Mouse (Mus musculus) MEL (cell line): ENCODE data around the gene Orc4. TPM values are rescaled to one million over a fixed set of nuclear protein-coding genes. Genes with fewer than 3 reads are reported as not detected.

ENCODE experiments used
- DNase-seq: peaks from one replicate; pipeline ENCODE4 v3.0.0; 2011; ENCODE audit warnings: low read depth, low spot score
- H3K27ac ChIP-seq: 2 replicates; pipeline ENCODE4 v1.5.1; 2012; ENCODE audit warnings: low read depth, mild to moderate bottlenecking, control low read depth, low read length, moderate library complexity; ENCODE audit not compliant: control insufficient read depth
- H3K27me3 ChIP-seq, 2 experiments: fragments of 150-350 bp in 1 of 2; sonication (generic) in 1 of 2; 2 replicates each; pipeline ENCODE4 v1.6.1; 2012; ENCODE audit warnings: low read length in 2 of 2, mild to moderate bottlenecking in 2 of 2, improper control_type of control experiment in 1 of 2, moderate library complexity in 1 of 2; ENCODE audit not compliant: insufficient read depth in 2 of 2, control insufficient read depth in 1 of 2
- H3K36me3 ChIP-seq, 2 experiments: 2 replicates each; pipeline ENCODE4 v1.6.1; 2012 to 2014; ENCODE audit warnings: low read length in 2 of 2, improper control_type of control experiment in 1 of 2, inconsistent platforms in 1 of 2, mild to moderate bottlenecking in 1 of 2; ENCODE audit not compliant: insufficient read depth in 2 of 2, control insufficient read depth in 1 of 2
- H3K4me1 ChIP-seq, 2 experiments: fragments of 150-350 bp in 1 of 2; sonication (generic) in 1 of 2; 2 replicates each; pipeline ENCODE4 v1.6.1; 2012; ENCODE audit warnings: low read length in 2 of 2, improper control_type of control experiment in 1 of 2, mild to moderate bottlenecking in 1 of 2; ENCODE audit not compliant: insufficient read depth in 2 of 2, control insufficient read depth in 1 of 2
- H3K4me3 ChIP-seq, 2 experiments: fragments of 150-350 bp in 1 of 2; sonication (generic) in 1 of 2; 2 replicates each; pipeline ENCODE4 v1.5.1; 2012; ENCODE audit warnings: low read depth in 2 of 2, low read length in 2 of 2, mild to moderate bottlenecking in 2 of 2, moderate library complexity in 2 of 2, control low read depth in 1 of 2, improper control_type of control experiment in 1 of 2; ENCODE audit not compliant: control insufficient read depth in 1 of 2, insufficient read depth in 1 of 2
- H3K79me2 ChIP-seq: 2 replicates; pipeline ENCODE4 v1.6.1; 2012; ENCODE audit warnings: mild to moderate bottlenecking, low read length, moderate library complexity; ENCODE audit not compliant: control insufficient read depth, poor library complexity, insufficient read depth
- H3K9ac ChIP-seq: 2 replicates; pipeline ENCODE4 v1.6.1; 2012; ENCODE audit warnings: low read depth, mild to moderate bottlenecking, control low read depth, low read length, moderate library complexity; ENCODE audit not compliant: control insufficient read depth, poor library complexity, severe bottlenecking
- H3K9me3 ChIP-seq: fragments of 150-350 bp; sonication (generic); replicated peaks from 2 replicates; pipeline ENCODE4 v1.6.1; 2012; ENCODE audit warnings: mild to moderate bottlenecking, low read length, improper control_type of control experiment, moderate library complexity; ENCODE audit not compliant: insufficient read depth
- CHD1 ChIP-seq: IDR thresholded peaks from 2 replicates; pipeline ENCODE4 v1.6.1; 2012; ENCODE audit warnings: low read depth, mild to moderate bottlenecking, inconsistent platforms, low read length, improper control_type of control experiment
- CTCF ChIP-seq, 3 experiments: IDR thresholded peaks in 2 of 3; conservative IDR thresholded peaks in 1 of 3; 2 replicates each; pipeline ENCODE4 v1.5.1; 2011 to 2012; ENCODE audit warnings: low read length in 3 of 3, low read depth in 2 of 3, mild to moderate bottlenecking in 2 of 3, improper control_type of control experiment in 1 of 3, inconsistent platforms in 1 of 3, mixed read lengths in 1 of 3, moderate library complexity in 1 of 3; ENCODE audit not compliant: control insufficient read depth in 1 of 3, insufficient read depth in 1 of 3, poor library complexity in 1 of 3, severe bottlenecking in 1 of 3
- MAFK ChIP-seq: IDR thresholded peaks from 2 replicates; pipeline ENCODE4 v1.6.1; 2011; ENCODE audit warnings: low read depth, mild to moderate bottlenecking, low read length, improper control_type of control experiment, borderline replicate concordance
- MEF2A ChIP-seq: IDR thresholded peaks from 2 replicates; pipeline ENCODE4 v1.6.1; 2014; ENCODE audit warnings: low read depth, mild to moderate bottlenecking, inconsistent platforms, low read length, improper control_type of control experiment; ENCODE audit not compliant: poor library complexity, insufficient replicate concordance, severe bottlenecking; ENCODE audit errors: extremely low read depth
- MYC ChIP-seq: IDR thresholded peaks from 2 replicates; pipeline ENCODE4 v1.6.1; 2011; ENCODE audit warnings: low read depth, mild to moderate bottlenecking, low read length, improper control_type of control experiment, moderate library complexity
- NRF1 ChIP-seq: IDR thresholded peaks from 2 replicates; pipeline ENCODE4 v1.6.1; 2014; ENCODE audit warnings: low read depth, mild to moderate bottlenecking, inconsistent platforms, low read length, improper control_type of control experiment, moderate library complexity; ENCODE audit not compliant: poor library complexity, insufficient read depth, severe bottlenecking
- POLR2A ChIP-seq, 2 experiments: IDR thresholded peaks; 2 replicates each; pipeline ENCODE4 v1.6.1; 2011 to 2012; ENCODE audit warnings: low read length in 2 of 2, mild to moderate bottlenecking in 2 of 2, control low read depth in 1 of 2, improper control_type of control experiment in 1 of 2, low read depth in 1 of 2, moderate library complexity in 1 of 2; ENCODE audit not compliant: control insufficient read depth in 1 of 2, insufficient read depth in 1 of 2, poor library complexity in 1 of 2
- POLR2AphosphoS5 ChIP-seq: IDR thresholded peaks from 2 replicates; pipeline ENCODE4 v1.6.1; 2012; ENCODE audit warnings: low read depth, borderline replicate concordance, mild to moderate bottlenecking, inconsistent platforms, low read length, moderate library complexity, mixed read lengths
- RAD21 ChIP-seq: IDR thresholded peaks from 2 replicates; pipeline ENCODE4 v1.6.1; 2011; ENCODE audit warnings: mild to moderate bottlenecking, low read depth, low read length, improper control_type of control experiment
- SMC3 ChIP-seq: IDR thresholded peaks from 2 replicates; pipeline ENCODE4 v1.6.1; 2011; ENCODE audit warnings: low read depth, low read length, improper control_type of control experiment
- UBTF ChIP-seq: IDR thresholded peaks from 2 replicates; pipeline ENCODE4 v1.6.1; 2012; ENCODE audit warnings: low read depth, mild to moderate bottlenecking, inconsistent platforms, low read length, improper control_type of control experiment, moderate library complexity, borderline replicate concordance; ENCODE audit not compliant: insufficient read depth
- USF2 ChIP-seq, 2 experiments: IDR thresholded peaks; 2 replicates each; pipeline ENCODE4 v1.6.1; 2011 to 2012; ENCODE audit warnings: improper control_type of control experiment in 2 of 2, low read length in 2 of 2, borderline replicate concordance in 1 of 2, inconsistent platforms in 1 of 2, low read depth in 1 of 2, mild to moderate bottlenecking in 1 of 2; ENCODE audit not compliant: insufficient read depth in 1 of 2
- ZC3H11A ChIP-seq: IDR thresholded peaks from 2 replicates; pipeline ENCODE4 v1.6.1; 2012; ENCODE audit warnings: low read depth, mild to moderate bottlenecking, inconsistent platforms, low read length, improper control_type of control experiment
- ZKSCAN1 ChIP-seq: IDR thresholded peaks from 2 replicates; pipeline ENCODE4 v1.6.1; 2012; ENCODE audit warnings: low read depth, mild to moderate bottlenecking, inconsistent platforms, low read length, improper control_type of control experiment, moderate library complexity
- polyA plus RNA-seq, 2 experiments: library from polyadenylated mRNA; stranded (reverse) in 1 of 2; unstranded in 1 of 2; fragments of >175 nt in 1 of 2; fragments of >200 nt in 1 of 2; gene quantifications; 2 replicates each; pipeline versions ENCODE4 v1.2.1 to v1.2.4; 2012; ENCODE audit warnings: low replicate concordance in 2 of 2, low read depth in 1 of 2; ENCODE audit not compliant: insufficient read length in 2 of 2, insufficient read depth in 1 of 2, missing spikeins in 1 of 2
- total RNA-seq: library from RNA; depleted of rRNA; stranded (reverse); fragments of 300-350 nt; gene quantifications from 2 replicates; pipeline ENCODE4 v1.2.3, GENCODE M21; 2012

The Orc4 gene
- total and polyA plus RNA-seq, 3 experiments, result 42.2 to 362 (median 44.8) TPM

DNA sequence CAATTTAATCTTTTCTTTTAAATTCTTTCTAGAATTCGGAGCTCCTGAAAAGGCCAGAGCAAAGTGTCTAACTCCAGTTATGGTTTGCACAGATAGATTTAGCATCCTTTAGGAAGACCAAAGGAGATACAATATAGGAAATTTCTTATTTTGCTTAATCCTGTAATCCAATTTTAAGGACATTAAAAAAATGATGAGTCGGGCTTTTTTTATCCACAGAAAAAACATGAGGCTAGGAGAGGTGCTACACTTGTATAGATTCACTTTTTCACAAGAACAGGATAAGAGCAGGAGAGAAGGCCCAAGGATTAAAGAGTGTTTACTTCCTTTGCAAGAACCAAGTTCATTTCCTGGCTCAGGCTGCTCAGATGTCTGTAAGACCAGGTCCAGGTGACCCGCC lies 54.9 kb downstream of the Orc4 start:
- no peaks in the 10 kb centered on the region for H3K9me3 ChIP-seq
- no peaks in the 10 kb centered on the region; a peak in 1 of 4 replicates for H3K4me1 ChIP-seq
- no peaks in the 10 kb centered on the region for H3K27me3 ChIP-seq
- no peaks in the 10 kb centered on the region for H3K79me2 ChIP-seq
- no peak overlapping the region for H3K9ac ChIP-seq
- peaks cover 2 to 5% of the 10 kb centered on the region in 2 experiments for H3K36me3 ChIP-seq
- no peak for TF ChIP-seq MEF2A
- no peak for TF ChIP-seq POLR2A (IDR thresholded peaks at IDR 0.05; ENCODE audit: control insufficient read depth in 1 of 2, insufficient read depth in 1 of 2, low read depth in 1 of 2, low read length in 2 of 2, poor library complexity in 1 of 2)
- TF ChIP-seq CHD1, result no peak
- no peak for TF ChIP-seq NRF1
- no peak for TF ChIP-seq USF2 (IDR thresholded peaks at IDR 0.05; ENCODE audit: borderline replicate concordance in 1 of 2, insufficient read depth in 1 of 2, low read depth in 1 of 2, low read length in 2 of 2)
- TF ChIP-seq MAFK, result peak; percentile 74; the same call in 1 of the 2 replicates
- TF ChIP-seq POLR2AphosphoS5, result no peak
- no peak overlapping the region for H3K4me3 ChIP-seq
- no peak overlapping the region for H3K27ac ChIP-seq
- DNase-seq, result no peak

GRCm38 (mm10) chr2:48885945-48886344 lies 64.1 kb downstream of the Orc4 start:
- no peaks in the 10 kb centered on the region for H3K4me1 ChIP-seq
- TF ChIP-seq UBTF, result no peak
- no peak for TF ChIP-seq MYC
- TF ChIP-seq ZC3H11A, result peak; percentile 96
- peak; percentile 30 to 81 (median 66) for TF ChIP-seq CTCF (IDR thresholded peaks at IDR 0.05 in 2 of 3, conservative IDR thresholded peaks at IDR 0.05 in 1 of 3; ENCODE audit: control insufficient read depth in 1 of 3, insufficient read depth in 1 of 3, low read depth in 2 of 3, low read length in 3 of 3, poor library complexity in 1 of 3, severe bottlenecking in 1 of 3)
- no peak for TF ChIP-seq ZKSCAN1
- peak; percentile 95 for TF ChIP-seq SMC3
- TF ChIP-seq RAD21, result peak; percentile 95
- TF ChIP-seq, all 39 proteins: peak for 4
- no peak overlapping the region for H3K27ac ChIP-seq
- H3K79me2 ChIP-seq, result no peaks in the 10 kb centered on the region
- no peaks in the 10 kb centered on the region for H3K27me3 ChIP-seq
- H3K36me3 ChIP-seq, result no peaks in the 10 kb centered on the region
- H3K9ac ChIP-seq, result no peak overlapping the region
- DNase-seq, result peak; percentile 78
- no peak overlapping the region for H3K4me3 ChIP-seq
- no peaks in the 10 kb centered on the region for H3K9me3 ChIP-seq
